Mouse (Mus musculus) embryo, embryonic 9.5 days (tissue): ENCODE measurements around the gene Ten1.

ENCODE experiments used
- DNase-seq: peaks from one replicate; pipeline ENCODE4 v3.0.0-alpha.2; 2017; ENCODE audit errors: extremely low spot score

Gene Ten1

DNA sequence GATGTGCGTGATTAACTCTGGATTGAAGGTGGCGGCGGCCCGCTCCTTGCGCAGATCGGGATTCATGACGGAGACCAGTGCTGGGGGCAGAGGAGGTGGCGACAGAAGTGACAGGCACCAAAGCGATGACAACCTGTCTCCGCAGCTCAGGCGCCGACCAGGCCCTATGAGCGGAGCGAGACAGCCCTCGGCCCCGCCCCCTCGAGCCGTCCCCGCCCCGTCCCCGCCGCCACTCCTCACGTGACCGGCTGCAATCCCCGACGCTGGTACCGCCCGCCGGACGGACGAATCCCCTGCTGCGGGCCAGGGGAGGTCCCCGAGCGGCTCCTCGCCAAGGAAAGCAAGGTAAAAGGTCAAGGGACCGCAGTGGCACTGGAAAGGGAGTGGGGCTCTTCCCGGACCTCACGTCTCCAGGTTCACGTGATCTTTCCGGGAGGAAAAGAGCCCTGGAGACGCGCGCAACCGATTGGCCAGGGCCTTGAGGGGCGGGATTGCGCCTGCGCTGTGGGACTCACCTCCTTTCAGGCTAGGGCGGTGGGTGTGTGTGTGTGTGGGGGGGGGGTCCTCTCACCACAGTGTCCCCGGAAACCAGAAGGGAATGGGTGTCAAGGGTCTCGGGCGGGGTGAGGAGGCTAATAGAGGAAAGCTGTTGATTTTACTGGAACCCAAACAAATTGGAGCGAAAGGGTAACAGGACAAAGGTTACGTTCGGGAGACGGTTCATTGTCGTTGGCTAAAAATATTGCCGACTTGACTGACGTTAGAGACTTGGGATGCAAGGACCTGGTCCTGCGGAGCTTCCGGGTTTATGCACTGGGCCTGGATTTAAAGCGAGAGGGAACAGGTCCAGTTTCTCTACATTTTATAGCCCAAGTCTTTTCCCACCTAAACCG is at the start of gene Ten1, which contains the start of gene Acox1:
Gene Ten1, plus strand, starts transcription at position 217 of the 893 bp plus-strand sequence.
Gene Acox1, minus strand, starts transcription at position 407 of the 893 bp plus-strand sequence.
- peak; percentile 99 for DNase-seq

DNA sequence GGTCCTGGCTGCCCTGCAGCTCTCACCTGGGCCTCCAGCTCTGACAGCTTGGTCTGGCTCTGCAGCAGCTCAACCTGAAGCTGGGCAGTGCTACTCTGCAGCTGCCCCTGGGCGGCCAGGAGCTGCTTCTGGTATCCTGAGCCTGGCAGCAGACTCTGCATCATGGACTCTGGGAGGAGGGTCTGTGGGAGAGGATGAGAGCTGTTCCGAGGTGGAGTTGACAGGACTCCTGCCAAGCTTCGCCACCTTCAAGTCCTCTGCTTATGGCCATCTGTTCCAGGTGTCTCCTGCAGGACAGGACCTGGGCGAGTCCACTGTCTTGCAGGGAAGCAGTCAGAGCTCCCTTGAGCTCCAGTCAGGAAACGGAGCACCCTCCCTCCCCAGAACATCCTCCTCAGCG is 49.3 kb upstream of the Ten1 start:
- DNase-seq, result no peak

GRCm38 (mm10) chr11:116150960-116151359 is 47.7 kb upstream of the Ten1 start:
- DNase-seq, result no peak

- DNase-seq, result no peak
These were observed 37.3 kb upstream of the Ten1 start for GRCm38 (mm10) chr11:116161312-116161711.

- DNase-seq, result no peak
These were observed 36.5 kb upstream of the Ten1 start for GRCm38 (mm10) chr11:116162146-116162545.

DNA sequence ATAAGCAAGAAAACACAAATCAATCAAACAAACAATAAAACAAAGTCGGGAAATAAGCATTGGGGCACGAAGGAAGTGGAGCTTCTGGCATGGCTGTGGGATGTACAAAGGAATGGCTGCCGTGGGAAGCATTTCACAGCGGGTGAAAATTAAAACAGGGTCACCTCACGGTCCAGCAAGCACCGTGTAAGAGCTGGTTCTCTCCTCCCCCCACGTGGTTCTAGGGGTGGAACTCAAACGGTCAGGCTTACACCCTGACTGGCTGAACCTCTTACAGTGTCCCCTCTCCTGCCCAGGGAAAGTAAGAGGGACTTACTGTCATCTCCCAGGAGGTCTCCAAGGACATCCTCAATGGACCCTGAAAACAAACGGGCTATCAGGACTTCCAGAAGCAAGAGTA is 35.7 kb upstream of the Ten1 start:
- peak; percentile 24 for DNase-seq

- peak; percentile 24 for DNase-seq
These were observed 31.4 kb upstream of the Ten1 start for GRCm38 (mm10) chr11:116167232-116167631.

DNA sequence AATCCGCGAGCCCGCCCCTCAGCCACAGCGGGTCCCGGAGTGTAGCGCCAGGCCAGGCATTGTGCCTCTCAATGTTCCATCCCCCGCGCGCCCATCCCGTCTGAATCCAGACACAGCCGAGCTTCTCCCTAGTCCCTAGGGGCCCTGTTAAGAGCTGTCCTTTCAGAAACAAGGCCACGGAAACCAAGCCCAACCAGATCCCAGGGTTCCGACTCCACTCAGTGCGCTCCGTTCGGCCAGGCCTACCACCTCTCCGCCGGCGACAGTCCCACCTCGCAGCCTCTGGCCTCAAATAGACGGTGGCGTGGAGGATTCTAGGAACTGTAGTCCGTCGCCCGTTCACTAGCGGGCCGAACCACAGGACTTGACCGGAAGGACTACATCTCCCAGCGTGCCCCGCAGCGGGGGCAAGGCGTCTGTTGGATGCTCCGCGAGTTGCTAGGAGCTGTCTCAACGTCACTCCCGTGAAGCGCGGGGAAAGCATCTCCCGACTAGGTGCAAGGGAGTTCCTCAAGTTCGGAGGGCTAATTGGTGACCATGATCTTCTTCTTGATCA is 30.7 kb upstream of the Ten1 start, which contains the start of gene Fbf1:
Gene Fbf1, minus strand, starts transcription at position 283 of the 556 bp plus-strand sequence.
- peak; percentile 93 for DNase-seq

DNA sequence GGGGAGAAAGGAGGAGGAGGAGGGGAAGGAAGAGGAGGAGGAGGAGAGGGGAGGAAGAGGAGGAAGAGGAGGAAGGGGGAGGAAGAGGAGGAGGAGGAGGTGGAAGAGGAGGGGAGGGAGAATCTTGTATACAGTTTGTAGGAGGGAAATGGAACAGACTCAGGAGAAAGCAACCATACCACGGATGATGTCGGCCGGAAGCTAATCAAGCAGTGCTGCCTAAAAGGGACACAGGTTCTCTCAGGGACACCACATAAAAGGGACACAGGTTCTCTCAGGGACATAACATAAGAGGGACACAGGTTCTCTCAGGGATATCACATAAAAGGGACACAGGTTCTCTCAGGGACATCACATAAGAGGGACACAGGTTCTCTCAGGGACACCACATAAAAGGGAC is 29.4 kb upstream of the Ten1 start:
- DNase-seq, result no peak

DNA sequence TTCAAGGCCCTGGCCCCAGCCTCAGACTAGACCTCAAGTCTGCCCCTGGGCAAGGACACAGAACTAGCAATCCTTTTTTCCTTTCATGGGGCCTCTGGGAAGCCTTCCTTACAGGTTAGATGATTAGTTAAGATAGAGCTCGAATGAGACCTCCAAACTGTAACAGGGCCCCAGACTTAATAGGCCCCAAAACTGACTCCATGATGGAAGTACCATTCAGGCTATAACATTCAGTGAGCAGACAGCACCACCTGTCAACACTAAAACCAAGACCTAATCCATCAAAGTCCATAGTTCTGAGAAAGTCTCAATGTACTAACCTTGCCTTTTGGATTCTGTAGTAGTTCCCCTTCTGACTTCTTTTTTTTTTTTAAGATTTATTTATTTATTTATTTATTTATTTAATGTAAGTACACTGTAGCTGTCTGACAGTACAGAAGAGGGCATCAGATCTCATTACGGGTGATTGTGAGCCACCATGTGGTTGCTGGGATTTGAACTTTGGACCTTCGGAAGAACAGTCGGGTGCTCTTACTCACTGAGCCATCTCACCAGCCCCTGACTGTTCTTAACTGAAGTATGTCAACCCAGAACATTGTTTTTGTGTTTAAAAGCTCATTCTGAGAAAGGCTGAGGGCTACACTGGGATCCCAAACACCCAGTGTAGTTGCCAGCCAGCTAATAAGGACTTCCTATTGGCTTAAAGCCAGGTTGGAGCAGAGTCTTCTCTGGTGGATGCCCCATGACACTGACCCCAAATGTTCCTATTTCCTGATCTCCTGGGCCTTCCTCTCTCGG is 28.5 kb upstream of the Ten1 start:
- no peak for DNase-seq

DNA sequence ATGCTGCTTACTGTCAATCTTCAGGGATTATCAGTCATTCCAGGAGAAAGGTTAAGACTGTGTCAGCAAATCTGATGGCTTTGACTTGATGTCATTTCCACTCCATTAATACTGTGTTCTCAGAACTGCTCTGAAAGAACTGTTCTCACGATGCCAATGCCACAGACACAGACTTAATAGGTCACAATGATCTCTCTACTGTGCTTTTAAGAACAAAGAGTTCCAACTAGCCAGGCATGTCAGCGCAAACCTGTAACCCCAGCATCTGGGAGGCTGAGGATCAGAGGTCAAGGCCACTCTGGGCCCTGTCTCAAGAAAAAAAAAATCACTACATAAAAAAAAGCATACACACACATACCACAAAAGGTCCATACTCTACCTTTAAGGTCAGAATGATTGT is 26.7 kb upstream of the Ten1 start:
- DNase-seq, result no peak

DNA sequence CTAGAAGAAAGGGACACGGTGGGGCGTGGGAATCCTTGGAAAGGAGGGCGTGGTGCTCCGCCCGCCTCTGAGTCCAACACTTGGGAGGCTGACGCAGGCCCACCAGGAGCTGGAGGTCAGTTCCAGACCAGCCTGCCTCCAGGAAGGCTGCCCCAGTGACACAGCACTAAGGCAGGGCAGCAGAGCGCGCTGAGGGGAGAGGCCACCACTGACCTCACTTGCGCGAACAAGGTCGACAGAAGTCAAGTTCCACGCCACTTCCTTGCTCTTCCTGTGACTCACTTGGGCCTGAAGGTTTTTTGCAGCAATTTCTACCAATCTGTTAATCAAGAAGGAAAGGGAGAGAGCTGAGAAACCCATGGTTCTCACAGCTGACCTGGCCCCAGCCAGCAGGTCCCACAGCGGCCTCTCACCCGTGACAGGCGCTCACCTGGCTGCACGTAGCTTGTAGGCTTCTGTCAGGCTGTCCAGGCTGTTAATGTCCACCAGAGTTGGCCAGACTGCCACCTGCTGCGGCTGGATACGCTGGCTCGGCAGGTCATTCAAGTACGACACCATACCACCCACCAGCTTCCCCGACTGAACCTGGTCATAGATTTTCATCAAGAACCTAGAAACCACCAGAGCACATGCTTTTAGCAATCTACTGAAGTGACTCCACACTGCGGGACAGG is 23.7 kb upstream of the Ten1 start:
- no peak for DNase-seq

DNA sequence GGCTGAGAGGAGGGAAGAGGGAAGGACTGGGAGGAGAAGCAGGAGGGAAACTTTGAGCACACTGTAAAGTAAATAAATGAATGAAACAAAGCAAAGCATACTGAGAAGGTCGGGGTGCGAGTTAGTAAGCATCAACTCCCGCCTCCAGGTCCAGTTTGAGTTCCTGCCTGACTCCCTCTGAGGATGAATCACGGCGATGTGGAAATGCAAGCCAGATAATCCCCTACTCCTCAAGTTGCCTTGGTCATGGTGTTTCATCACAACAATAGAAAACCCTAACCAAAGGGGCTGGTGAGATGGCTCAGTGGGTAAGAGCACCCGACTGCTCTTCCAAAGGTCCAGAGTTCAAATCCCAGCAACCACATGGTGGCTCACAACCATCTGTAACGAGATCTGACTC is 22.6 kb upstream of the Ten1 start:
- DNase-seq, result no peak

- DNase-seq, result no peak
These were observed 20.1 kb upstream of the Ten1 start for GRCm38 (mm10) chr11:116178411-116179121.

GRCm38 (mm10) chr11:116185836-116186235 is 12.8 kb upstream of the Ten1 start:
- no peak for DNase-seq

GRCm38 (mm10) chr11:116186360-116186759 is 12.3 kb upstream of the Ten1 start:
- no peak for DNase-seq

- DNase-seq, result no peak
These were observed 11.3 kb upstream of the Ten1 start for GRCm38 (mm10) chr11:116187226-116187930.

- no peak for DNase-seq
These were observed 4.0 kb upstream of the Ten1 start for GRCm38 (mm10) chr11:116194619-116195018.

GRCm38 (mm10) chr11:116195252-116195651 is 3.4 kb upstream of the Ten1 start:
- no peak for DNase-seq

DNA sequence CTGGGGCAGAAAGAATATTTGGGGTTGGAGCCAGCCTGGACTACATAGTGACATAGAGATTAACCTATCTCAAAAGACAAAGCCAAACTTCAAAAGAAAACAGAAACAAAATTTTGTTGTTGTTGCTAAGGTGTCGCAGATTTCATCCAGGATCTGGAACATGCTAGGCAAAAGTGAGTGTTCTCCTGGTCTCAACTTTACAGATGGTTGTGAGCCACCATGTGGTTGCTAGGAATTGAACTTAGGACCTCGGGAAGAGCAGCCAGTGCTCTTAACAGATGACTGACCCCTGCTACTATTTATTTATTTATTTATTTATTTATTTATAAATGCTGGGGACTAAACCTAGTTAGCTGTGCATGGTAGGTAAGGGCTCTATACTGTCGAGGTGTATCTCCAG is 2.3 kb upstream of the Ten1 start:
- DNase-seq, result no peak
